Mouse (Mus musculus): Measurements from ENCODE around the gene Erich6. TPM values are rescaled to one million over a fixed set of nuclear protein-coding genes. Genes with fewer than 3 reads are reported as not detected.

Gene Erich6
- total RNA-seq, 2 experiments from 2014 or later = 0.95 to 1.3 TPM

Other genes starting within 250 kb of the Erich6 start
- 10 to 100 TPM; 37.4 to 38.8 TPM for gene Tsc22d2, start 222.5 kb downstream of the Erich6 start, total RNA-seq (2021)
- gene Eif2a, start 111.4 kb downstream of the Erich6 start, total RNA-seq (2021) = 10 to 100 TPM; 41.6 to 42.6 TPM
- 10 to 100 TPM; 19.7 to 23.1 TPM for gene Serp1, start 111.3 kb downstream of the Erich6 start, total RNA-seq (2021)
- gene Selenot, start 60.6 kb downstream of the Erich6 start, total RNA-seq (2021) = 100 to 1,000 TPM; 141 to 145 TPM
- 10 to 100 TPM; 21.4 to 22.4 TPM for gene Siah2, start 55.2 kb upstream of the Erich6 start, total RNA-seq (2021)
- 1 to 10 TPM; 2.2 to 4.9 TPM for gene Mindy4b-ps, start 185.1 kb upstream of the Erich6 start, total RNA-seq (2021)
- 1 to 10 TPM; 1.1 to 1.3 TPM for gene Clrn1, start 248.1 kb upstream of the Erich6 start, total RNA-seq (2021)